Mouse (Mus musculus) neural tube, embryonic 15.5 days (tissue): Measurements from ENCODE around the gene Atpaf1. TPM values are rescaled to one million over a fixed set of nuclear protein-coding genes. Genes with fewer than 3 reads are reported as not detected.
A peak's percentile ranks its signal among the peaks of the same experiment; 100 is the strongest.

Experiments used
- ATAC-seq: fragments of 200-750 bp; cut with Nextera tagmentation; 2 replicates; pipeline ENCODE4 v1.8.0; 2017; ENCODE audit warnings: mild to moderate bottlenecking, moderate TSS enrichment, moderate library complexity; ENCODE audit not compliant: low FRiP score
- H3K27ac ChIP-seq: fragments of 300-500 bp; sonication (generic); replicated peaks from 2 replicates; pipeline ENCODE4 v1.5.1; 2015; ENCODE audit warnings: mild to moderate bottlenecking, inconsistent platforms
- H3K27me3 ChIP-seq: fragments of 300-500 bp; sonication (generic); replicated peaks from 2 replicates; pipeline ENCODE4 v1.6.1; 2015; ENCODE audit warnings: inconsistent platforms
- H3K36me3 ChIP-seq: fragments of 300-500 bp; sonication (generic); 2 replicates; pipeline ENCODE4 v1.6.1; 2015; ENCODE audit warnings: inconsistent platforms
- H3K4me1 ChIP-seq: fragments of 300-500 bp; sonication (generic); 2 replicates; pipeline ENCODE4 v1.6.1; 2015; ENCODE audit warnings: inconsistent platforms
- H3K4me2 ChIP-seq: fragments of 300-500 bp; sonication (generic); 2 replicates; pipeline ENCODE4 v1.6.1; 2015; ENCODE audit warnings: inconsistent platforms, mild to moderate bottlenecking, moderate library complexity
- H3K4me3 ChIP-seq: fragments of 300-500 bp; sonication (generic); replicated peaks from 2 replicates; pipeline ENCODE4 v1.5.1; 2015; ENCODE audit warnings: mild to moderate bottlenecking, inconsistent platforms
- H3K9ac ChIP-seq: fragments of 300-500 bp; sonication (generic); replicated peaks from 2 replicates; pipeline ENCODE4 v1.6.1; 2015; ENCODE audit warnings: mild to moderate bottlenecking, inconsistent platforms
- H3K9me3 ChIP-seq: fragments of 300-500 bp; sonication (generic); replicated peaks from 2 replicates; pipeline ENCODE4 v1.6.1; 2016; ENCODE audit warnings: inconsistent platforms
- WGBS: fragments of 180-500 bp; shearing (Covaris S2); methylation state at CpG from one replicate; pipeline ENCODE4 v1.1.7; 2015; ENCODE audit warnings: mixed read lengths; 5-methylcytosine and 5-hydroxymethylcytosine counted together
- polyA plus RNA-seq: library from polyadenylated mRNA; unstranded; fragments of >200 nt; fragmentation: Nextera tagmentation; extraction: Ambion mirVana; gene quantifications from 2 replicates; pipeline ENCODE4 v1.2.1, GENCODE M21; 2015

Gene Atpaf1
- polyA plus RNA-seq, 1 experiment from 2014 or later, result 42.0 TPM

GRCm38 (mm10) chr4:115767647-115768467 lies 16.8 kb upstream of the Atpaf1 start:
- H3K4me2 ChIP-seq, result no peak overlapping the region
- no peaks in the 10 kb centered on the region for H3K27me3 ChIP-seq
- no peak for ATAC-seq
- H3K9ac ChIP-seq, result no peak overlapping the region
- peaks cover 50% of the 10 kb centered on the region for H3K36me3 ChIP-seq
- WGBS, result 16% methylated on average over 11 of the region's 11 CpGs
- H3K27ac ChIP-seq, result no peak overlapping the region
- no peaks in the 10 kb centered on the region for H3K9me3 ChIP-seq
- no peaks in the 10 kb centered on the region for H3K4me1 ChIP-seq
- no peak overlapping the region for H3K4me3 ChIP-seq

- no peak for ATAC-seq
- Histone ChIP-seq H3K9me3 (no peaks in the 10 kb centered on the region), H3K27me3 (no peaks in the 10 kb centered on the region), H3K4me3 (no peak overlapping the region), H3K27ac (no peak overlapping the region), H3K36me3 (peaks cover 50% of the 10 kb centered on the region), H3K9ac (no peak overlapping the region), H3K4me2 (no peak overlapping the region), H3K4me1 (no peaks in the 10 kb centered on the region)
- WGBS, result 92% methylated on average over 6 of the region's 6 CpGs
Observed at GRCm38 (mm10) chr4:115775056-115775455, 9.6 kb upstream of the Atpaf1 start.

GRCm38 (mm10) chr4:115777627-115778026 lies 7.0 kb upstream of the Atpaf1 start:
- WGBS, result 95% methylated on average over 2 of the region's 2 CpGs
- no peak overlapping the region for H3K4me2 ChIP-seq
- no peak overlapping the region for H3K4me3 ChIP-seq
- no peak overlapping the region for H3K9ac ChIP-seq
- ATAC-seq, result no peak
- peaks cover 37% of the 10 kb centered on the region for H3K36me3 ChIP-seq
- no peaks in the 10 kb centered on the region for H3K27me3 ChIP-seq
- no peaks in the 10 kb centered on the region for H3K4me1 ChIP-seq
- H3K9me3 ChIP-seq, result no peaks in the 10 kb centered on the region
- no peak overlapping the region for H3K27ac ChIP-seq

- Histone ChIP-seq H3K4me1 (peaks cover 6% of the 10 kb centered on the region), H3K4me3 (no peak overlapping the region), H3K9ac (no peak overlapping the region), H3K9me3 (no peaks in the 10 kb centered on the region), H3K27ac (no peak overlapping the region), H3K36me3 (peaks cover 16% of the 10 kb centered on the region; the same call in 1 of the 2 replicates), H3K27me3 (no peaks in the 10 kb centered on the region), H3K4me2 (no peak overlapping the region)
- no peak for ATAC-seq
- WGBS, result 34% methylated on average over 6 of the region's 6 CpGs
Observed at GRCm38 (mm10) chr4:115780269-115780668, 4.3 kb upstream of the Atpaf1 start.

GRCm38 (mm10) chr4:115780918-115781317 lies 3.7 kb upstream of the Atpaf1 start, which contains the start of gene Tex38:
Gene Tex38, minus strand, starts transcription at chr4:115781018.
- no peak for ATAC-seq
- peaks cover 16% of the 10 kb centered on the region; the same call in 1 of the 2 replicates for H3K36me3 ChIP-seq
- WGBS, result 91% methylated on average over 3 of the region's 3 CpGs
- no peak within 1 kb of the TSS for H3K4me2 ChIP-seq
- no peaks in the 10 kb centered on the region for H3K27me3 ChIP-seq
- H3K9me3 ChIP-seq, result no peaks in the 10 kb centered on the region
- no peak within 1 kb of the TSS for H3K4me3 ChIP-seq
- no peak within 1 kb of the TSS for H3K9ac ChIP-seq
- no peak within 1 kb of the TSS for H3K27ac ChIP-seq
- peaks cover 12% of the 10 kb centered on the region for H3K4me1 ChIP-seq

GRCm38 (mm10) chr4:115782026-115782805 lies 2.4 kb upstream of the Atpaf1 start:
- peaks cover 17% of the 10 kb centered on the region for H3K4me1 ChIP-seq
- WGBS, result 91% methylated on average over 5 of the region's 5 CpGs
- 0 out of 2 replicates have a peak, but pooled peaks cover 8% of the 10 kb centered on the region for H3K36me3 ChIP-seq
- no peak overlapping the region for H3K9ac ChIP-seq
- H3K27ac ChIP-seq, result no peak overlapping the region
- ATAC-seq, result no peak
- H3K4me2 ChIP-seq, result no peak overlapping the region
- no peaks in the 10 kb centered on the region for H3K9me3 ChIP-seq
- no peak overlapping the region for H3K4me3 ChIP-seq
- H3K27me3 ChIP-seq, result no peaks in the 10 kb centered on the region

GRCm38 (mm10) chr4:115785511-115786034 lies 961 bp downstream of the Atpaf1 start:
- H3K4me1 ChIP-seq, result peaks cover 17% of the 10 kb centered on the region
- 66% methylated on average over 7 of the region's 7 CpGs for WGBS
- H3K27me3 ChIP-seq, result no peaks in the 10 kb centered on the region
- peak overlapping the region; percentile 75 for H3K4me3 ChIP-seq
- peak overlapping the region; percentile 81; the same call in 1 of the 2 replicates for H3K27ac ChIP-seq
- no peak for ATAC-seq
- no peaks in the 10 kb centered on the region for H3K9me3 ChIP-seq
- H3K4me2 ChIP-seq, result peak overlapping the region; percentile 83
- H3K9ac ChIP-seq, result peak overlapping the region; percentile 79
- H3K36me3 ChIP-seq, result peaks cover 17% of the 10 kb centered on the region

GRCm38 (mm10) chr4:115790864-115791263 lies 6.3 kb downstream of the Atpaf1 start:
- H3K9ac ChIP-seq, result no peak overlapping the region
- no peaks in the 10 kb centered on the region for H3K27me3 ChIP-seq
- H3K4me2 ChIP-seq, result no peak overlapping the region
- H3K4me3 ChIP-seq, result no peak overlapping the region
- H3K27ac ChIP-seq, result no peak overlapping the region
- WGBS, result 70% methylated on average over 3 of the region's 3 CpGs
- H3K4me1 ChIP-seq, result peaks cover 5% of the 10 kb centered on the region
- ATAC-seq, result no peak
- peaks cover 50% of the 10 kb centered on the region for H3K36me3 ChIP-seq
- H3K9me3 ChIP-seq, result no peaks in the 10 kb centered on the region

- WGBS, result 38% methylated on average over 3 of the region's 3 CpGs
- Histone ChIP-seq H3K4me1 (no peaks in the 10 kb centered on the region), H3K27me3 (no peaks in the 10 kb centered on the region), H3K9ac (no peak overlapping the region), H3K36me3 (peaks cover 67% of the 10 kb centered on the region), H3K27ac (no peak overlapping the region), H3K4me3 (no peak overlapping the region), H3K4me2 (no peak overlapping the region), H3K9me3 (no peaks in the 10 kb centered on the region)
- no peak for ATAC-seq
Observed at GRCm38 (mm10) chr4:115795360-115795759, 10.7 kb downstream of the Atpaf1 start.

- Histone ChIP-seq H3K4me1 (no peaks in the 10 kb centered on the region), H3K9ac (no peak overlapping the region), H3K4me2 (no peak overlapping the region), H3K27me3 (no peaks in the 10 kb centered on the region), H3K27ac (no peak overlapping the region), H3K36me3 (peaks cover 58% of the 10 kb centered on the region), H3K4me3 (no peak overlapping the region), H3K9me3 (no peaks in the 10 kb centered on the region)
- 66% methylated on average over 3 of the region's 3 CpGs for WGBS
- ATAC-seq, result no peak
Observed at GRCm38 (mm10) chr4:115799981-115800380, 15.4 kb downstream of the Atpaf1 start.

- Histone ChIP-seq H3K4me1 (no peaks in the 10 kb centered on the region), H3K36me3 (peaks cover 33% of the 10 kb centered on the region), H3K4me3 (no peak overlapping the region), H3K4me2 (no peak overlapping the region), H3K27me3 (no peaks in the 10 kb centered on the region), H3K9me3 (no peaks in the 10 kb centered on the region), H3K9ac (no peak overlapping the region), H3K27ac (no peak overlapping the region)
- ATAC-seq, result no peak
- 92% methylated on average over 4 of the region's 4 CpGs for WGBS
Observed at GRCm38 (mm10) chr4:115812326-115812725, 27.7 kb downstream of the Atpaf1 start.
